Comparison of ENCODE assay signal across 9 mouse cellular contexts in genomic region chr10:127614236-127615033, GRCm38 (mm10). TPM values are rescaled to one million over a fixed set of nuclear protein-coding genes. Genes with fewer than 3 reads are reported as not detected.
DNase-seq lines count a peak whose midpoint lies in the region; ATAC-seq and TF ChIP-seq lines count a peak whose summit lies in the region.
"Had no signal": no experiment of that assay in that cellular context is flagged by ENCODE, and none has a peak within 500 bp of the region (broad histone marks: within the 10 kb centered on the region; RNA-seq: fewer than 3 reads in every experiment).

No protein-coding gene starts in this region.

- peaks cover 12% of the 10 kb centered on the region; the same call in 1 of the 2 replicates for H3K36me3 ChIP-seq in kidney, postnatal 0 days (ENCODE audit: insufficient read depth, low read length)
- peaks cover 31% of the 10 kb centered on the region for H3K36me3 ChIP-seq in embryonic facial prominence, embryonic 12.5 days
- H3K36me3 ChIP-seq in hindbrain, embryonic 13.5 days = peaks cover 44% of the 10 kb centered on the region
- H3K36me3 ChIP-seq in midbrain, embryonic 15.5 days (replicated peaks) = peaks cover 26% of the 10 kb centered on the region

- peak overlapping the region; percentile 79 for H3K27ac ChIP-seq in kidney, postnatal 0 days
- peak overlapping the region; percentile 98 for H3K27ac ChIP-seq in embryonic facial prominence, embryonic 12.5 days
- peak overlapping the region; percentile 49 for H3K27ac ChIP-seq in hindbrain, embryonic 13.5 days
- 0 out of 2 replicates have a peak overlapping the region, but pooled peaks have one; percentile 21 for H3K27ac ChIP-seq in midbrain, embryonic 15.5 days

- 28% methylated on average over 12 of the region's 12 CpGs for WGBS in kidney, postnatal 0 days
- 13% methylated on average over 12 of the region's 12 CpGs for WGBS in embryonic facial prominence, embryonic 12.5 days
- WGBS in hindbrain, embryonic 13.5 days = 24% methylated on average over 12 of the region's 12 CpGs
- 23% methylated on average over 12 of the region's 12 CpGs for WGBS in midbrain, embryonic 15.5 days

- 0 out of 2 replicates have a peak, but pooled peaks have one; percentile 27 for ATAC-seq in kidney, postnatal 0 days (replicated peaks; ENCODE audit: low FRiP score, low read depth)
- peak; percentile 75 for ATAC-seq in embryonic facial prominence, embryonic 12.5 days (ENCODE audit: insufficient number of reproducible peaks, insufficient read depth, low FRiP score, low TSS enrichment)
- ATAC-seq in hindbrain, embryonic 13.5 days (ENCODE audit: low FRiP score) = peak; percentile 38; the same call in 1 of the 2 replicates
- ATAC-seq in midbrain, embryonic 15.5 days (replicated peaks) = peak; percentile 61
- ATAC-seq: Patski had no signal

- H3K4me1 ChIP-seq in kidney, postnatal 0 days (replicated peaks; ENCODE audit: insufficient read depth, low read length) = peaks cover 25% of the 10 kb centered on the region
- peaks cover 73% of the 10 kb centered on the region for H3K4me1 ChIP-seq in embryonic facial prominence, embryonic 12.5 days
- peaks cover 60% of the 10 kb centered on the region for H3K4me1 ChIP-seq in hindbrain, embryonic 13.5 days (replicated peaks)
- peaks cover 58% of the 10 kb centered on the region for H3K4me1 ChIP-seq in midbrain, embryonic 15.5 days

- H3K9ac ChIP-seq in kidney, postnatal 0 days (ENCODE audit: low read depth, low read length) = no peak overlapping the region
- peak overlapping the region; percentile 15; the same call in 1 of the 2 replicates for H3K9ac ChIP-seq in embryonic facial prominence, embryonic 12.5 days
- H3K9ac ChIP-seq in hindbrain, embryonic 13.5 days = peak overlapping the region; percentile 36; the same call in 1 of the 2 replicates
- H3K9ac ChIP-seq in midbrain, embryonic 15.5 days = peak overlapping the region; percentile 10; the same call in 1 of the 2 replicates

- H3K4me2 ChIP-seq in kidney, postnatal 0 days (ENCODE audit: low read length) = no peak overlapping the region
- H3K4me2 ChIP-seq in embryonic facial prominence, embryonic 12.5 days (replicated peaks) = peak overlapping the region; percentile 81
- H3K4me2 ChIP-seq in hindbrain, embryonic 13.5 days = peak overlapping the region; percentile 9; the same call in 1 of the 2 replicates
- 0 out of 2 replicates have a peak overlapping the region, but pooled peaks have one; percentile 4 for H3K4me2 ChIP-seq in midbrain, embryonic 15.5 days

- DNase-seq in kidney, postnatal 0 days (ENCODE audit: low spot score) = no peak
- DNase-seq in kidney, adult 9 months = no peak
- DNase-seq in thymus, postnatal 25 days = no peak
- no peak for DNase-seq in urinary bladder, postnatal 25 days (ENCODE audit: low spot score)
- no peak for DNase-seq in thymus, postnatal 36 days

- no peak overlapping the region for H3K4me3 ChIP-seq in kidney, postnatal 0 days (replicated peaks; ENCODE audit: low read depth, low read length)
- H3K4me3 ChIP-seq in embryonic facial prominence, embryonic 12.5 days = peak overlapping the region; percentile 13
- H3K4me3 ChIP-seq in hindbrain, embryonic 13.5 days = no peak overlapping the region
- no peak overlapping the region for H3K4me3 ChIP-seq in midbrain, embryonic 15.5 days

- H3K9me3 ChIP-seq in kidney, postnatal 0 days (replicated peaks; ENCODE audit: low read length) = no peaks in the 10 kb centered on the region
- H3K9me3 ChIP-seq in embryonic facial prominence, embryonic 12.5 days = no peaks in the 10 kb centered on the region
- no peaks in the 10 kb centered on the region for H3K9me3 ChIP-seq in hindbrain, embryonic 13.5 days
- no peaks in the 10 kb centered on the region for H3K9me3 ChIP-seq in midbrain, embryonic 15.5 days

- no peaks in the 10 kb centered on the region for H3K27me3 ChIP-seq in kidney, postnatal 0 days (ENCODE audit: insufficient read depth, low read length)
- no peaks in the 10 kb centered on the region for H3K27me3 ChIP-seq in embryonic facial prominence, embryonic 12.5 days
- H3K27me3 ChIP-seq in hindbrain, embryonic 13.5 days = no peaks in the 10 kb centered on the region
- H3K27me3 ChIP-seq in midbrain, embryonic 15.5 days (replicated peaks) = no peaks in the 10 kb centered on the region
- H3K27me3 ChIP-seq: Patski had no signal

- no peak for TF ChIP-seq CTCF in kidney, postnatal 0 days (IDR thresholded peaks at IDR 0.05; ENCODE audit: low read depth)

RNA-seq across cellular contexts. Expression of gene Lrp1, which starts 6.5 kb away (rescaled TPM):
- polyA plus RNA-seq in kidney, postnatal 0 days (2015; fragmentation: Nextera tagmentation; extraction: Ambion mirVana) = 42.6 and 44.5 TPM in 2 replicates
- polyA plus RNA-seq in embryonic facial prominence, embryonic 12.5 days (2016; fragmentation: Nextera tagmentation; extraction: Ambion mirVana) = 115 TPM in 2 replicates
- 101 and 108 TPM in 2 replicates for polyA plus RNA-seq in hindbrain, embryonic 13.5 days (2015; fragmentation: Nextera tagmentation; extraction: Ambion mirVana)
- polyA plus RNA-seq in midbrain, embryonic 15.5 days (2015; fragmentation: Nextera tagmentation; extraction: Ambion mirVana) = 117 and 119 TPM in 2 replicates

RNA-seq across cellular contexts. Expression of gene Stat6, which starts 28.4 kb away (rescaled TPM):
- polyA plus RNA-seq in kidney, postnatal 0 days (2015; fragmentation: Nextera tagmentation; extraction: Ambion mirVana) = 26.2 and 27.0 TPM in 2 replicates
- polyA plus RNA-seq in embryonic facial prominence, embryonic 12.5 days (2016; fragmentation: Nextera tagmentation; extraction: Ambion mirVana) = 13.0 and 13.3 TPM in 2 replicates
- 4.9 and 5.0 TPM in 2 replicates for polyA plus RNA-seq in hindbrain, embryonic 13.5 days (2015; fragmentation: Nextera tagmentation; extraction: Ambion mirVana)
- 5.8 and 5.9 TPM in 2 replicates for polyA plus RNA-seq in midbrain, embryonic 15.5 days (2015; fragmentation: Nextera tagmentation; extraction: Ambion mirVana)

RNA-seq across cellular contexts. Expression of gene Nemp1, which starts 52.3 kb away (rescaled TPM):
- 6.6 and 6.9 TPM in 2 replicates for polyA plus RNA-seq in kidney, postnatal 0 days (2015; fragmentation: Nextera tagmentation; extraction: Ambion mirVana)
- 9.0 and 11.9 TPM in 2 replicates for polyA plus RNA-seq in embryonic facial prominence, embryonic 12.5 days (2016; fragmentation: Nextera tagmentation; extraction: Ambion mirVana)
- polyA plus RNA-seq in hindbrain, embryonic 13.5 days (2015; fragmentation: Nextera tagmentation; extraction: Ambion mirVana) = 3.9 and 4.0 TPM in 2 replicates
- polyA plus RNA-seq in midbrain, embryonic 15.5 days (2015; fragmentation: Nextera tagmentation; extraction: Ambion mirVana) = 3.3 and 3.7 TPM in 2 replicates

RNA-seq across cellular contexts. Expression of gene Nab2, which starts 53.9 kb away (rescaled TPM):
- polyA plus RNA-seq in kidney, postnatal 0 days (2015; fragmentation: Nextera tagmentation; extraction: Ambion mirVana) = 21.5 and 24.3 TPM in 2 replicates
- polyA plus RNA-seq in embryonic facial prominence, embryonic 12.5 days (2016; fragmentation: Nextera tagmentation; extraction: Ambion mirVana) = 18.8 and 19.5 TPM in 2 replicates
- polyA plus RNA-seq in hindbrain, embryonic 13.5 days (2015; fragmentation: Nextera tagmentation; extraction: Ambion mirVana) = 2.3 and 3.3 TPM in 2 replicates
- 1.9 and 2.6 TPM in 2 replicates for polyA plus RNA-seq in midbrain, embryonic 15.5 days (2015; fragmentation: Nextera tagmentation; extraction: Ambion mirVana)

Comparison
In these comparisons a context has a peak if more than half of its experiments do, and no peak if none do; other contexts are left out.
1. H3K27ac ChIP-seq: peak in every context shown above with its lines; median percentile 98 in embryonic facial prominence, embryonic 12.5 days; 79 in kidney, postnatal 0 days; 49 in hindbrain, embryonic 13.5 days; 21 in midbrain, embryonic 15.5 days.